Mouse (Mus musculus) embryo, embryonic 9.5 days (tissue): Measurements from ENCODE around the gene Il17re.

Experiments
- DNase-seq: peaks from one replicate; pipeline ENCODE4 v3.0.0-alpha.2; 2017; ENCODE audit errors: extremely low spot score

Il17re gene

GRCm38 (mm10) chr6:113489410-113489809 is 31.1 kb downstream of the Il17re start:
- DNase-seq, result no peak

GRCm38 (mm10) chr6:113492101-113492864 is 34.0 kb downstream of the Il17re start:
- DNase-seq, result no peak

GRCm38 (mm10) chr6:113494258-113494788 is 36.0 kb downstream of the Il17re start:
- peak; percentile 80 for DNase-seq

GRCm38 (mm10) chr6:113495071-113495675 is 36.9 kb downstream of the Il17re start:
- DNase-seq, result no peak

- DNase-seq, result no peak
Measured at GRCm38 (mm10) chr6:113499346-113499745, 41.1 kb downstream of the Il17re start.

- DNase-seq, result peak; percentile 43
Measured at GRCm38 (mm10) chr6:113501388-113502084, 43.3 kb downstream of the Il17re start, which contains the start of gene Prrt3. Prrt3 (minus strand) TSS chr6:113501931.

GRCm38 (mm10) chr6:113502801-113503200 is 44.5 kb downstream of the Il17re start:
- no peak for DNase-seq

- DNase-seq, result no peak
Measured at GRCm38 (mm10) chr6:113505689-113506088, 47.4 kb downstream of the Il17re start.

- no peak for DNase-seq
Measured at GRCm38 (mm10) chr6:113507130-113507529, 48.8 kb downstream of the Il17re start.

GRCm38 (mm10) chr6:113508272-113508946 is 50.1 kb downstream of the Il17re start:
- DNase-seq, result no peak

- no peak for DNase-seq
Measured at GRCm38 (mm10) chr6:113508947-113509280, 50.6 kb downstream of the Il17re start.

GRCm38 (mm10) chr6:113513944-113514343 is 55.7 kb downstream of the Il17re start:
- no peak for DNase-seq

GRCm38 (mm10) chr6:113514600-113514999 is 56.3 kb downstream of the Il17re start:
- DNase-seq, result no peak

GRCm38 (mm10) chr6:113517434-113518080 is 59.3 kb downstream of the Il17re start:
- no peak for DNase-seq
